Mouse (Mus musculus): Measurements from ENCODE around the gene Rcor3.

- TF ChIP-seq CTCF (IDR thresholded peaks at IDR 0.05; ENCODE audit: borderline replicate concordance, insufficient read depth, low read depth, low read length), result no peak
- TF ChIP-seq POLR2A (IDR thresholded peaks at IDR 0.05; ENCODE audit: borderline replicate concordance, insufficient read depth, low read length), result no peak
Measured at GRCm38 (mm10) chr1:192063209-192063946, 74.5 kb downstream of the Rcor3 start.
